Mouse (Mus musculus) layer of hippocampus, adult 9-10 months (tissue): Measurements from ENCODE around the gene Cfap36.

Experiments
- DNase-seq: peaks from one replicate; pipeline ENCODE4 v3.0.0; 2022; ENCODE audit warnings: low spot score

The Cfap36 gene

GRCm38 (mm10) chr11:29246883-29247650 lies at the start of gene Cfap36:
TSS of gene Cfap36 (minus strand) at chr11:29247409.
- DNase-seq: peak; percentile 85

- DNase-seq: no peak
Measured at GRCm38 (mm10) chr11:29287305-29287704, 40.1 kb upstream of the Cfap36 start.

- DNase-seq: no peak
Measured at GRCm38 (mm10) chr11:29286040-29286439, 38.8 kb upstream of the Cfap36 start.

- no peak for DNase-seq
Measured at GRCm38 (mm10) chr11:29274758-29275157, 27.5 kb upstream of the Cfap36 start.

GRCm38 (mm10) chr11:29267824-29268223 lies 20.6 kb upstream of the Cfap36 start:
- DNase-seq: peak; percentile 27

- DNase-seq: no peak
Measured at GRCm38 (mm10) chr11:29254643-29255042, 7.4 kb upstream of the Cfap36 start.

- no peak for DNase-seq
Measured at GRCm38 (mm10) chr11:29248386-29248785, 1.2 kb upstream of the Cfap36 start.

- no peak for DNase-seq
Measured at GRCm38 (mm10) chr11:29247725-29248124, 516 bp upstream of the Cfap36 start.

GRCm38 (mm10) chr11:29245988-29246387 lies 1.2 kb downstream of the Cfap36 start:
- no peak for DNase-seq

GRCm38 (mm10) chr11:29241961-29242360 lies 5.2 kb downstream of the Cfap36 start:
- no peak for DNase-seq

- no peak for DNase-seq
Measured at GRCm38 (mm10) chr11:29239353-29239752, 7.9 kb downstream of the Cfap36 start.

- DNase-seq: no peak
Measured at GRCm38 (mm10) chr11:29238551-29238950, 8.7 kb downstream of the Cfap36 start.

- DNase-seq: no peak
Measured at GRCm38 (mm10) chr11:29238047-29238446, 9.2 kb downstream of the Cfap36 start.

GRCm38 (mm10) chr11:29237364-29237763 lies 9.8 kb downstream of the Cfap36 start:
- no peak for DNase-seq

GRCm38 (mm10) chr11:29233569-29233968 lies 13.6 kb downstream of the Cfap36 start:
- no peak for DNase-seq

GRCm38 (mm10) chr11:29228957-29229356 lies 18.3 kb downstream of the Cfap36 start:
- DNase-seq: no peak

- DNase-seq: no peak
Measured at GRCm38 (mm10) chr11:29224754-29225153, 22.5 kb downstream of the Cfap36 start.

GRCm38 (mm10) chr11:29222310-29222709 lies 24.9 kb downstream of the Cfap36 start:
- DNase-seq: no peak

- DNase-seq: no peak
Measured at GRCm38 (mm10) chr11:29219055-29219454, 28.2 kb downstream of the Cfap36 start.

GRCm38 (mm10) chr11:29216196-29216595 lies 31.0 kb downstream of the Cfap36 start:
- DNase-seq: no peak

GRCm38 (mm10) chr11:29209774-29210173 lies 37.4 kb downstream of the Cfap36 start:
- DNase-seq: no peak

- no peak for DNase-seq
Measured at GRCm38 (mm10) chr11:29203653-29204052, 43.6 kb downstream of the Cfap36 start.

- no peak for DNase-seq
Measured at GRCm38 (mm10) chr11:29188981-29189380, 58.2 kb downstream of the Cfap36 start.

GRCm38 (mm10) chr11:29181751-29182150 lies 65.5 kb downstream of the Cfap36 start:
- no peak for DNase-seq
